Mouse (Mus musculus) MEL (cell line): Measurements from ENCODE around the gene Mrnip. TPM values are rescaled to one million over a fixed set of nuclear protein-coding genes. Genes with fewer than 3 reads are reported as not detected.

Experiments
- DNase-seq: peaks from one replicate; pipeline ENCODE4 v3.0.0; 2011; ENCODE audit warnings: low read depth, low spot score
- H3K27ac ChIP-seq: 2 replicates; pipeline ENCODE4 v1.5.1; 2012; ENCODE audit warnings: low read depth, mild to moderate bottlenecking, control low read depth, low read length, moderate library complexity; ENCODE audit not compliant: control insufficient read depth
- H3K27me3 ChIP-seq, 2 experiments: fragments of 150-350 bp in 1 of 2; sonication (generic) in 1 of 2; 2 replicates each; pipeline ENCODE4 v1.6.1; 2012; ENCODE audit warnings: low read length in 2 of 2, mild to moderate bottlenecking in 2 of 2, improper control_type of control experiment in 1 of 2, moderate library complexity in 1 of 2; ENCODE audit not compliant: insufficient read depth in 2 of 2, control insufficient read depth in 1 of 2
- H3K36me3 ChIP-seq, 2 experiments: 2 replicates each; pipeline ENCODE4 v1.6.1; 2012 to 2014; ENCODE audit warnings: low read length in 2 of 2, improper control_type of control experiment in 1 of 2, inconsistent platforms in 1 of 2, mild to moderate bottlenecking in 1 of 2; ENCODE audit not compliant: insufficient read depth in 2 of 2, control insufficient read depth in 1 of 2
- H3K4me1 ChIP-seq, 2 experiments: fragments of 150-350 bp in 1 of 2; sonication (generic) in 1 of 2; 2 replicates each; pipeline ENCODE4 v1.6.1; 2012; ENCODE audit warnings: low read length in 2 of 2, improper control_type of control experiment in 1 of 2, mild to moderate bottlenecking in 1 of 2; ENCODE audit not compliant: insufficient read depth in 2 of 2, control insufficient read depth in 1 of 2
- H3K4me3 ChIP-seq, 2 experiments: fragments of 150-350 bp in 1 of 2; sonication (generic) in 1 of 2; 2 replicates each; pipeline ENCODE4 v1.5.1; 2012; ENCODE audit warnings: low read depth in 2 of 2, low read length in 2 of 2, mild to moderate bottlenecking in 2 of 2, moderate library complexity in 2 of 2, control low read depth in 1 of 2, improper control_type of control experiment in 1 of 2; ENCODE audit not compliant: control insufficient read depth in 1 of 2, insufficient read depth in 1 of 2
- H3K79me2 ChIP-seq: 2 replicates; pipeline ENCODE4 v1.6.1; 2012; ENCODE audit warnings: mild to moderate bottlenecking, low read length, moderate library complexity; ENCODE audit not compliant: control insufficient read depth, poor library complexity, insufficient read depth
- H3K9ac ChIP-seq: 2 replicates; pipeline ENCODE4 v1.6.1; 2012; ENCODE audit warnings: low read depth, mild to moderate bottlenecking, control low read depth, low read length, moderate library complexity; ENCODE audit not compliant: control insufficient read depth, poor library complexity, severe bottlenecking
- H3K9me3 ChIP-seq: fragments of 150-350 bp; sonication (generic); replicated peaks from 2 replicates; pipeline ENCODE4 v1.6.1; 2012; ENCODE audit warnings: mild to moderate bottlenecking, low read length, improper control_type of control experiment, moderate library complexity; ENCODE audit not compliant: insufficient read depth
- E2F4 ChIP-seq: IDR thresholded peaks from 2 replicates; pipeline ENCODE4 v1.6.1; 2011; ENCODE audit warnings: low read depth, low read length, improper control_type of control experiment, borderline replicate concordance
- ELF1 ChIP-seq: IDR thresholded peaks from 2 replicates; pipeline ENCODE4 v1.6.1; 2014; ENCODE audit warnings: low read depth, mild to moderate bottlenecking, inconsistent platforms, low read length, improper control_type of control experiment, moderate library complexity
- EP300 ChIP-seq, 2 experiments: IDR thresholded peaks; 2 replicates each; pipeline ENCODE4 v1.6.1; 2011; ENCODE audit warnings: improper control_type of control experiment in 2 of 2, low read length in 2 of 2, low read depth in 1 of 2, mild to moderate bottlenecking in 1 of 2
- GABPA ChIP-seq: IDR thresholded peaks from 2 replicates; pipeline ENCODE4 v1.6.1; 2012; ENCODE audit warnings: low read depth, mild to moderate bottlenecking, inconsistent platforms, low read length, improper control_type of control experiment, moderate library complexity
- MXI1 ChIP-seq: IDR thresholded peaks from 2 replicates; pipeline ENCODE4 v1.6.1; 2011; ENCODE audit warnings: mild to moderate bottlenecking, low read depth, low read length, improper control_type of control experiment
- MYC ChIP-seq: IDR thresholded peaks from 2 replicates; pipeline ENCODE4 v1.6.1; 2011; ENCODE audit warnings: low read depth, mild to moderate bottlenecking, low read length, improper control_type of control experiment, moderate library complexity
- POLR2A ChIP-seq, 2 experiments: IDR thresholded peaks; 2 replicates each; pipeline ENCODE4 v1.6.1; 2011 to 2012; ENCODE audit warnings: low read length in 2 of 2, mild to moderate bottlenecking in 2 of 2, control low read depth in 1 of 2, improper control_type of control experiment in 1 of 2, low read depth in 1 of 2, moderate library complexity in 1 of 2; ENCODE audit not compliant: control insufficient read depth in 1 of 2, insufficient read depth in 1 of 2, poor library complexity in 1 of 2
- RCOR1 ChIP-seq: IDR thresholded peaks from 2 replicates; pipeline ENCODE4 v1.6.1; 2012; ENCODE audit warnings: low read depth, mild to moderate bottlenecking, inconsistent platforms, low read length, improper control_type of control experiment
- SIN3A ChIP-seq: IDR thresholded peaks from 2 replicates; pipeline ENCODE4 v1.6.1; 2012; ENCODE audit warnings: low read length, improper control_type of control experiment, inconsistent platforms
- TCF12 ChIP-seq: IDR thresholded peaks from 2 replicates; pipeline ENCODE4 v1.6.1; 2014; ENCODE audit warnings: low read depth, mild to moderate bottlenecking, inconsistent platforms, low read length, improper control_type of control experiment, moderate library complexity
- ZMIZ1 ChIP-seq: IDR thresholded peaks from 2 replicates; pipeline ENCODE4 v1.6.1; 2012; ENCODE audit warnings: low read depth, mild to moderate bottlenecking, inconsistent platforms, low read length, improper control_type of control experiment, moderate library complexity
- polyA plus RNA-seq, 2 experiments: library from polyadenylated mRNA; stranded (reverse) in 1 of 2; unstranded in 1 of 2; fragments of >175 nt in 1 of 2; fragments of >200 nt in 1 of 2; gene quantifications; 2 replicates each; pipeline versions ENCODE4 v1.2.1 to v1.2.4; 2012; ENCODE audit warnings: low replicate concordance in 2 of 2, low read depth in 1 of 2; ENCODE audit not compliant: insufficient read length in 2 of 2, insufficient read depth in 1 of 2, missing spikeins in 1 of 2
- total RNA-seq: library from RNA; depleted of rRNA; stranded (reverse); fragments of 300-350 nt; gene quantifications from 2 replicates; pipeline ENCODE4 v1.2.3, GENCODE M21; 2012

The Mrnip gene
- total and polyA plus RNA-seq, 3 experiments, result 8.6 to 10.6 TPM; not detected in 1

DNA sequence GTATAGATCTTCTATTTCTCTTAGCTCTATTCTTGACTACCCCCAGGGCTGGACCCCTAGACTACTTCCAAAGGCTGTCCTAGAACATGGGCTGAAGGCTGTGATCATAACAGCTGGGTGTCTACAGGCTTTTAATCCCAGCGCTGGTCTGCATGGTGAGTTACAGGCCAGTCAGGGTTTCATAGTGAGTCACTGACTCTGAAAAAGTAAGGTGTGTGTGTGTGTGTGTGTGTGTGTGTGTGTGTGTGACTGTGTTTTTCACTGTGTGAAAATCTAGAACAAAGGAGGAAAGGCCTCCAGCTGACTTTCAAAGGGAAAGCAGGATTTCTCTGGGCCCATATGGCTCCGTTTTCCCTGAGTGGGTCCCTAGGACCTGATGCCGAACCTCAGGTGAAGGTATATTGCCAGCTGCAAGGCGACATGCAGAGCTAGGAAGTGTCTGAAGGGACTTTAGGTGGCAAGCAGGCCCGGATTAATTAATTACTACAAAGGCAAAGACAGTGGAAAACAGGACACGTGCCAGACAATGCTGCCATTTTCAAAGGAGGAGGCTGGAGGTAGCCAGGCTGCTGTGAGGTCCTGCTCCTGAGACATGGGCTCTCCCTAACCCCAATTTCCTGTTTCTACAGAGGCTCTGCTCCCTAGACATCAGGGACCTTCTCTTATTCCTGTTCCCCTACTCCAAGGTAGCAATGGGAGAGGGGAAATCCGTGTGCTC lies 48.5 kb downstream of the Mrnip start:
- H3K4me3 ChIP-seq, result no peak overlapping the region

DNA sequence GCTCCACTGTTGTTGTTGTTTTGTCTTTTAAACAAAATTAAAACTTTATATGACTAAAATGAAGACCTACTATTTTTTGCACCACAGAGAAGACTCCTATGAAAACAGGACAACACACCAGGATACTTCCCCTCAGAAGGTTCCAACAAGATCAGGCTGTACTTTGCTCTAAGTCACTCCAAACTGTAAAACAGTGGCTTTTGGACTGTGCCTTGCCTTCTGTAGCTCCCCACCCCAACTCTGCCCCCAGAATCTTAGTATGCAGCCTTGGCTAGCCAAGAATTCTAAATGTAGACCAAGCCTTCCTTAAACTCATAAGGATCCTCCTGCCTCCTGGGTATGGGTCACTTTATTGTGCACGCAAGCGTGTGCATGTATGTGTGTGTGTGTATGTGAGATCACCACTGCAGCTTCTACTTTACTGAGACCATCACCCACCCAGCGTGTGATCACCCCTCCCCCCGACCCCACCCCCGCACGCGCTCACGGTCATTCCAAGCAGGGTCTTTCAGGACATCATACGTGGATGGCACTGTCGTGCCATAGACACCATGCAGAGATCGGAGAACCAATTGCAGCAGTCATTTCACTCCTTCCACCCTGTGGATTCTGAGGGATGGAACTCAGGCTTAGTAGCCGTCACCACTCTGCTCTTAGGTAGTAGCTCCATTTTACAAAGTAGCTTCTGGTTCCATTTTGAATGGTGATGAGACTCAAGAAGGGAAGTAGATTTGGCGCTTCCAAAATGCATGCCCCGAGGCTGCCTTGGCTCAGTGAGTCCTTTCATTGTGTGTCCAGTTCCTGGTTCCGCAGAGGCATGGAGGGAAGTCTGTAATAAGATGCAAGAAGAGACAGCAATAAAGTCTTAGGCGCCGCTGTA lies 49.8 kb downstream of the Mrnip start:
- Histone ChIP-seq H3K27ac (peak overlapping the region; percentile 84), H3K4me1 (peaks cover 11 to 23% of the 10 kb centered on the region in 2 experiments), H3K9ac (peak overlapping the region; percentile 87)
- peak; percentile 84 for DNase-seq
- TF ChIP-seq ELF1 (peak; percentile 16; the same call in 1 of the 2 replicates), ZMIZ1 (0 out of 2 replicates have a peak, but pooled peaks have one; percentile 6), RCOR1 (no peak), SIN3A (peak; percentile 37), EP300 (IDR thresholded peaks at IDR 0.05; ENCODE audit: low read depth in 1 of 2, low read length in 2 of 2) (0 out of 4 replicates have a peak, but pooled peaks of 1 of the 2 experiments have one; percentile 2), MYC (peak; percentile 16; the same call in 1 of the 2 replicates), E2F4 (peak; percentile 63; the same call in 1 of the 2 replicates), POLR2A (IDR thresholded peaks at IDR 0.05; ENCODE audit: control insufficient read depth in 1 of 2, insufficient read depth in 1 of 2, low read depth in 1 of 2, low read length in 2 of 2, poor library complexity in 1 of 2) (no peak)
- TF ChIP-seq, all 39 proteins: peak for 6
- Histone ChIP-seq H3K27me3 (no peaks in the 10 kb centered on the region), H3K9me3 (no peaks in the 10 kb centered on the region), H3K4me3 (peak overlapping the region; percentile 81 to 91), H3K36me3 (peaks cover 0 to 15% of the 10 kb centered on the region in 2 experiments; a peak in 2 of 4 replicates), H3K79me2 (peaks cover 12% of the 10 kb centered on the region)

More for the DNA sequence above, 48.5 kb downstream of the Mrnip start:
- H3K9ac ChIP-seq, result no peak overlapping the region
- peak; percentile 36 for DNase-seq
- H3K36me3 ChIP-seq, result peaks cover 0 to 25% of the 10 kb centered on the region in 2 experiments; a peak in 2 of 4 replicates
- no peaks in the 10 kb centered on the region for H3K9me3 ChIP-seq
- peaks cover 12% of the 10 kb centered on the region for H3K79me2 ChIP-seq
- no peak for TF ChIP-seq E2F4
- no peak for TF ChIP-seq MXI1
- no peak for TF ChIP-seq GABPA
- TF ChIP-seq TCF12, result no peak
- H3K27ac ChIP-seq, result no peak overlapping the region
- H3K27me3 ChIP-seq, result no peaks in the 10 kb centered on the region
- H3K4me1 ChIP-seq, result peaks cover 23 to 31% of the 10 kb centered on the region in 2 experiments
